Mouse (Mus musculus) hindbrain, embryonic 11.5 days (tissue): Measurements from ENCODE around the gene Ms4a4b. TPM values are rescaled to one million over a fixed set of nuclear protein-coding genes. Genes with fewer than 3 reads are reported as not detected.
"Not testable (repeated sequence)": the region's sequence is repeated elsewhere in the genome, so short reads cannot be mapped to it uniquely, and the experiment has no call there.

Experiments
- ATAC-seq: fragments of 200-750 bp; cut with Nextera tagmentation; 2 replicates; pipeline ENCODE4 v1.8.0; 2017; ENCODE audit warnings: mild to moderate bottlenecking, moderate TSS enrichment, moderate library complexity; ENCODE audit not compliant: low FRiP score
- DNase-seq: peaks from one replicate; pipeline ENCODE4 v3.0.0-alpha.2; 2015; ENCODE audit warnings: low spot score
- H3K27ac ChIP-seq: fragments of 300-500 bp; sonication (generic); 2 replicates; pipeline ENCODE4 v1.5.1; 2014; ENCODE audit warnings: mild to moderate bottlenecking, low read depth, low read length
- H3K27me3 ChIP-seq: fragments of 300-500 bp; sonication (generic); 2 replicates; pipeline ENCODE4 v1.6.1; 2014; ENCODE audit warnings: mild to moderate bottlenecking, low read length, moderate library complexity, mixed read lengths; ENCODE audit not compliant: control insufficient read depth, insufficient read depth
- H3K36me3 ChIP-seq: fragments of 300-500 bp; sonication (generic); 2 replicates; pipeline ENCODE4 v1.6.1; 2014; ENCODE audit warnings: mild to moderate bottlenecking, low read length, moderate library complexity, mixed read lengths; ENCODE audit not compliant: control insufficient read depth, insufficient read depth
- H3K4me1 ChIP-seq: fragments of 300-500 bp; sonication (generic); replicated peaks from 2 replicates; pipeline ENCODE4 v1.6.1; 2014; ENCODE audit warnings: low read length, mixed read lengths; ENCODE audit not compliant: control insufficient read depth, insufficient read depth
- H3K4me2 ChIP-seq: fragments of 300-500 bp; sonication (generic); replicated peaks from 2 replicates; pipeline ENCODE4 v1.6.1; 2014; ENCODE audit warnings: mild to moderate bottlenecking, low read depth, low read length
- H3K4me3 ChIP-seq: fragments of 300-500 bp; sonication (generic); 2 replicates; pipeline ENCODE4 v1.5.1; 2014; ENCODE audit warnings: low read depth, low read length
- H3K9ac ChIP-seq: fragments of 300-500 bp; sonication (generic); 2 replicates; pipeline ENCODE4 v1.6.1; 2014; ENCODE audit warnings: low read depth, low read length
- H3K9me3 ChIP-seq: fragments of 300-500 bp; sonication (generic); 2 replicates; pipeline ENCODE4 v1.6.1; 2016; ENCODE audit warnings: low read length; ENCODE audit not compliant: control insufficient read depth
- WGBS: fragments of 180-500 bp; shearing (Covaris S2); extraction: QIAGEN DNeasy Blood & Tissue Kit; methylation state at CpG from one replicate; pipeline ENCODE4 v1.1.7; 2014; 5-methylcytosine and 5-hydroxymethylcytosine counted together
- polyA plus RNA-seq: library from polyadenylated mRNA; unstranded; fragments of >200 nt; fragmentation: Nextera tagmentation; extraction: Ambion mirVana; gene quantifications from 2 replicates; pipeline ENCODE4 v1.2.1, GENCODE M21; 2014

Gene Ms4a4b
- polyA plus RNA-seq, 1 experiment from 2014 or later, result not detected

DNA sequence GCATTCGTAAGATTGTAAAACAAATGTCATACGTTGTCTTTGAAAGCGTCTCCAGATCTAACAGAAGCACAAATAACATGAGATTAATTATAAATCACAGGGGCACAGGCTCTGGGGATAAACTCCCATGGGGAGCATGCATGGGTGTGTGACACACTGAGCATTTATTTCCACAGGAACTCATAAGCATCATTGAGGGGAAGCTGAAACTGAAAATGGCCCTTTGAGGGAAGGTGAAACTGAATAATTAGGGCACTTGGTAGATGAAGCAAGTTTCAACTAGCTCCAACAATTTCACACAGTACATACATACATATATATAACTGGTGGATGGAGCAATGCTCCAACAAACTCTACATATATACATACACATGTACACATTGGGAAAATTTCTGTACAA is 51.2 kb downstream of the Ms4a4b start:
- no peak for ATAC-seq
- DNase-seq, result no peak
- no peak overlapping the region for H3K4me2 ChIP-seq
- WGBS, result 87% methylated on average over 3 of the region's 3 CpGs
- H3K9ac ChIP-seq, result no peak overlapping the region
- no peaks in the 10 kb centered on the region for H3K9me3 ChIP-seq
- H3K4me3 ChIP-seq, result no peak overlapping the region
- no peak overlapping the region for H3K27ac ChIP-seq
- H3K4me1 ChIP-seq, result no peaks in the 10 kb centered on the region
- no peaks in the 10 kb centered on the region for H3K27me3 ChIP-seq
- no peaks in the 10 kb centered on the region for H3K36me3 ChIP-seq

GRCm38 (mm10) chr19:11496361-11496760 is 53.0 kb downstream of the Ms4a4b start:
- H3K9ac ChIP-seq, result no peak overlapping the region
- H3K27me3 ChIP-seq, result no peaks in the 10 kb centered on the region
- no peaks in the 10 kb centered on the region for H3K4me1 ChIP-seq
- H3K9me3 ChIP-seq, result no peaks in the 10 kb centered on the region
- H3K4me3 ChIP-seq, result no peak overlapping the region
- DNase-seq, result no peak
- H3K27ac ChIP-seq, result no peak overlapping the region
- H3K36me3 ChIP-seq, result no peaks in the 10 kb centered on the region
- WGBS, result 84% methylated on average over 6 of the region's 6 CpGs
- no peak overlapping the region for H3K4me2 ChIP-seq
- no peak for ATAC-seq

DNA sequence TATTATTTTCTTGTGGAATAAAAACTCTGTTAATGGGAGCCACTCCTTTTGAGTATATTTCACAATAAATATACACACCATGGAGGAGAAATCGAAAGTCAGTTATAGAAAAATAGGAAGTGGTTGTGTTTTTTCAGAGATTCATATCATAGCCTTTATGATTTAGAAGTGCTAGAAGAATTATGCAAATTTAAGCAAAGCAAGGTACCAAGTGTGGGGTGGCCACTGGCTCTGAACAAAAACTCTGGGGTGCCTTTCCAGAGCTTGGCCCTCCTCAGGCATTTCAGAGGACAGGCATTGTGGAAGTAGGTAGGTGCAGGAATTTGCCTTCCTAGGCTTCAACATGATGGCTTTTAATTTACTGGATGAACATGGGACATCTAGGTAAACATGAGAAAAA is 53.9 kb downstream of the Ms4a4b start:
- not testable (repeated sequence) for H3K4me1 ChIP-seq, H3K27me3 ChIP-seq, H3K4me3 ChIP-seq, H3K27ac ChIP-seq, H3K4me2 ChIP-seq, DNase-seq, H3K9ac ChIP-seq, H3K9me3 ChIP-seq, H3K36me3 ChIP-seq, ATAC-seq
- 90% methylated on average over 1 of the region's 1 CpGs for WGBS

- H3K4me2 ChIP-seq, result no peak overlapping the region
- DNase-seq, result no peak
- H3K27ac ChIP-seq, result no peak overlapping the region
- no peaks in the 10 kb centered on the region for H3K36me3 ChIP-seq
- no peak overlapping the region for H3K4me3 ChIP-seq
- no peaks in the 10 kb centered on the region for H3K27me3 ChIP-seq
- H3K4me1 ChIP-seq, result no peaks in the 10 kb centered on the region
- no peak overlapping the region for H3K9ac ChIP-seq
- WGBS, result 88% methylated on average over 1 of the region's 1 CpGs
- no peak for ATAC-seq
- no peaks in the 10 kb centered on the region for H3K9me3 ChIP-seq
Observed at GRCm38 (mm10) chr19:11500796-11501195, 57.4 kb downstream of the Ms4a4b start.

GRCm38 (mm10) chr19:11501326-11501725 is 58.0 kb downstream of the Ms4a4b start:
- ATAC-seq (no peak), DNase-seq (no peak)
- WGBS, result 93% methylated on average over 4 of the region's 4 CpGs
- no peak overlapping the region for H3K9ac ChIP-seq
- H3K36me3 ChIP-seq, result no peaks in the 10 kb centered on the region
- H3K4me1 ChIP-seq, result no peaks in the 10 kb centered on the region
- H3K4me2 ChIP-seq, result no peak overlapping the region
- H3K4me3 ChIP-seq, result no peak overlapping the region
- no peaks in the 10 kb centered on the region for H3K9me3 ChIP-seq
- no peaks in the 10 kb centered on the region for H3K27me3 ChIP-seq
- H3K27ac ChIP-seq, result no peak overlapping the region

GRCm38 (mm10) chr19:11504857-11505256 is 61.5 kb downstream of the Ms4a4b start:
- Histone ChIP-seq H3K4me2 (no peak overlapping the region), H3K36me3 (no peaks in the 10 kb centered on the region), H3K9ac (no peak overlapping the region), H3K27ac (no peak overlapping the region), H3K27me3 (no peaks in the 10 kb centered on the region), H3K4me1 (no peaks in the 10 kb centered on the region), H3K9me3 (no peaks in the 10 kb centered on the region), H3K4me3 (no peak overlapping the region)
- DNase-seq (no peak), ATAC-seq (no peak)
- WGBS, result 88% methylated on average over 1 of the region's 1 CpGs

GRCm38 (mm10) chr19:11513458-11513857 is 70.1 kb downstream of the Ms4a4b start:
- Histone ChIP-seq H3K4me2 (no peak overlapping the region), H3K27ac (no peak overlapping the region), H3K36me3 (no peaks in the 10 kb centered on the region), H3K4me3 (no peak overlapping the region), H3K9ac (no peak overlapping the region), H3K27me3 (no peaks in the 10 kb centered on the region), H3K4me1 (no peaks in the 10 kb centered on the region), H3K9me3 (no peaks in the 10 kb centered on the region)
- no peak for ATAC-seq
- DNase-seq, result no peak
- WGBS, result 74% methylated on average over 1 of the region's 1 CpGs

- no peak for ATAC-seq
- H3K36me3 ChIP-seq, result no peaks in the 10 kb centered on the region
- no peak within 1 kb of the TSS for H3K9ac ChIP-seq
- H3K4me3 ChIP-seq, result no peak within 1 kb of the TSS
- H3K27ac ChIP-seq, result no peak within 1 kb of the TSS
- no peak for DNase-seq
- no peaks in the 10 kb centered on the region for H3K4me1 ChIP-seq
- H3K4me2 ChIP-seq, result no peak within 1 kb of the TSS
- H3K27me3 ChIP-seq, result no peaks in the 10 kb centered on the region
- no peaks in the 10 kb centered on the region for H3K9me3 ChIP-seq
Observed at GRCm38 (mm10) chr19:11516246-11516645, 72.9 kb downstream of the Ms4a4b start, which contains the start of gene Ms4a6b. Gene Ms4a6b, plus strand, starts transcription at chr19:11516512.
